Mouse (Mus musculus) embryo, embryonic 11.5 days (tissue): ENCODE measurements at regions not wholly inside any gene's neighbourhood (a gene's known extent, or its start where the extent isn't known, plus 50 kb on each side); places are given as distances from the start of the nearest gene placed in this dataset.

Experiments used
- DNase-seq: peaks from one replicate; pipeline ENCODE4 v3.0.0-alpha.2; 2012; ENCODE audit warnings: low read depth, low spot score

DNA sequence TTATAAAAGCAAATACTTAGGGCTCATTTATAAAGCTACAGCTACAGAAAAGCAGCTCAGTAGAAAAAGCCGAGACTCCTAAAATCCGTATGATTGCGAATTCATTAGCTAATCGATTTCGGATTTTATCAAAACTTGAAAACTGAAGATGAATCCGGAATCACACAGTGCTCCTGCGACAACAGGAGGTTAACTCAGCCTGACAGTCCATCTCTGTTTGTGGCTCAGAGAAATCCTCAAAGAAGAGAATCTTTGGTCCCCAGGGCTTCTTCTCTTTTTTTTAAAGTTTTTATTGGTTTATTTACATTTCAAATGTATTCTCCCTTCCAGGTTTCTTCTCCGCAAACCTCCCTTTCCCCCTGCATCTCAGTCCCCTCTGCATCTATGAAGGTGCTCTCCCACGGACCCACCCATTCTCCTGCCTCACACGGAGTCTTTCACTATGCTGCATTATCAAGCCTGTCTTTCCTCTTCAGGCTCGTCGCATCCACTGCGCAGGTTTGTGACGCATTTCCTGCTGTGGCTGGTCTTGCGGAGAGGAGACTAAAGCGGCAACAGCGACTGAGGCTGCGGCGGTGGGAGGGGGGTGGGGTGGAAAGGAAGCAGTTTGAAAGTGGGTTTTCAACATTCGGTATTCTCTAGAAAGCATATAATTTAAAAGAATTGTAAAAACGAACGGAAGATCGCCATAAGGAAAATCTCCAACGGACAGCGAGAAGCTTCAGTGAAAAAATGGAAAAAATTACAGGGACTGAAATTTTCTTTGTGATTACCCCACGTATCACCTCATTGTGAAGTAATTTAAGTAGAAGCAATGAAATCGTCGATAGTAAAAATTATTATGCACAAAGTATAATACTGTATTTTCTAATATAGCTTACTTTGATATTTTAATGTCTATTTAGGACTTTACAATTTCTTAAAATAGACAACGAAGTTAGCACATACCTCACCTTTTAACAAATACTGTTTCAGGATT lies 482.5 kb upstream of the Snrpn start:
- DNase-seq = peak; percentile 27

DNA sequence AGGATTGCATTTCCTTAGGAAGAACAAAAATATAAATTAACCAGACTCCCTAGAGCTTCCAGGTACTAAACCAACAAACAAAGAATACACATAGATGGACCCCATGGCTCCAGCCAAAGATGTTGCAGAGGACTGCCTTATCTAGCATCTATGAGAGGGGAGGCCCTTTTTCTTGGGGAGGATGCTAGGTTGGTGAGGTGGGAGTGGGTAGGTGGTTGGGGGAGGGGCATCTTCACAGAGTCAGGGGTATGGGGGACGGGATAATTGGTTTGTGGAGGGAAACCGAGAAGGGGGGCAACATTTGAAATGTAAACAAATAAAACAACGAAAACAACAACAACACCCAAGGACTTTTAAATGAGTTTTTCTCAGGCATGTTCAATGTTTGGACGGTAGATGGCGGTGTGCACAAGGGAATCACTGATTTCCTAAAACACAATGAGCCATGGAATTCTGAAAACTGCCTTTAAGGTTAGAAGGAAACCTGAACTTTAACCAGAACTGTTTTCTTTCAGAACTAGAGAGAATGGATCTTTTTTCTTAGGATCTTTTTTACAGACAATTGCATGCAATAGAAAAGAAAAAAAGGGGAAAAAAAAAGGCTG lies 477.2 kb upstream of the Snrpn start:
- peak; percentile 2 for DNase-seq
